In the genomic region with DNA sequence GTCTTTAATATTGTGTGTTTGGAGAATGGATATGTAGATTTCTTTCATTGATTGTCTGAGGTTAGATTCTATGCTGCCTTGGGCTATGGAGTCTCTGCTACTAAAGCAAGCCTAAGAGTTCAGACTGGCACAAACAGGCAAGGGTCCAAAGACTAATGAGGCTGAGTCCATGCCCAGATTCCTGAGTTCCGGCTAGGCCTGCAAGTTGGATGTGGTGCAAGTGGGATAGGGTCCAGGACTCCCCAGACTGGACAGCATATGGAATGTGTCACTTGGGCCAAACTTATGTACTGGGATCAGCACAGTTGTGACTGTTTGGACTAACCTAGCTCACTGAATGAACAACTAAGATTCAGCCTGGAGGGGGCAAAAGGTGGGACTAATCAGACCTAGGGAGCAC, we compare ENCODE assay signal across 8 mouse cellular contexts. TPM values are rescaled to one million over a fixed set of nuclear protein-coding genes. Genes with fewer than 3 reads are reported as not detected.
DNase-seq lines count a peak whose midpoint lies in the region; ATAC-seq and TF ChIP-seq lines count a peak whose summit lies in the region.

No protein-coding gene starts in this region.

- no peak for TF ChIP-seq CTCF in kidney, adult 2 months (conservative IDR thresholded peaks at IDR 0.05; ENCODE audit: insufficient read depth, insufficient read length, low read depth, low read length)

- TF ChIP-seq POLR2A in kidney, adult 2 months (IDR thresholded peaks at IDR 0.05; ENCODE audit: low read depth, low read length): no peak

- WGBS in kidney, adult 2 months: 30% methylated on average over 1 of the region's 1 CpGs
- 83% methylated on average over 1 of the region's 1 CpGs for WGBS in kidney, embryonic 14.5 days

- ATAC-seq in kidney, embryonic 14.5 days (ENCODE audit: low FRiP score, low TSS enrichment): no peak

- DNase-seq in adrenal gland, postnatal 10 days: peak; percentile 44
- DNase-seq in adrenal gland, adult 8-10 months: no peak
- DNase-seq in kidney, adult 2 months: peak; percentile 91
- DNase-seq in cerebellum, adult 11 months: peak; percentile 88
- peak; percentile 55 to 80 for DNase-seq in heart, postnatal 14 days
- DNase-seq in liver: no peak
- no peak for DNase-seq in left cerebral cortex, adult 8-10 months (ENCODE audit: low spot score in 2 of 2)

- no peak overlapping the region for H3K27ac ChIP-seq in kidney, adult 2 months (ENCODE audit: insufficient read depth, low read depth, low read length)
- no peak overlapping the region for H3K27ac ChIP-seq in kidney, embryonic 14.5 days (ENCODE audit: low read depth, low read length)

- peaks cover 2% of the 10 kb centered on the region; the same call in 1 of the 2 replicates for H3K4me1 ChIP-seq in kidney, adult 2 months (ENCODE audit: control insufficient read depth, insufficient read depth, low read length)
- H3K4me1 ChIP-seq in kidney, embryonic 14.5 days (ENCODE audit: control insufficient read depth, insufficient read depth, low read length): no peaks in the 10 kb centered on the region

- H3K36me3 ChIP-seq in kidney, adult 2 months (ENCODE audit: control insufficient read depth, insufficient read depth, low read length): no peaks in the 10 kb centered on the region
- H3K36me3 ChIP-seq in kidney, embryonic 14.5 days (ENCODE audit: control insufficient read depth, insufficient read depth, low read length): no peaks in the 10 kb centered on the region

- no peak overlapping the region for H3K4me2 ChIP-seq in kidney, embryonic 14.5 days (replicated peaks; ENCODE audit: low read depth, low read length)

- intact Hi-C loops in heart, postnatal 14 days (cut with DNase I): loop anchor here (5.0 kb wide), 1 partner anchor 46 kb away; no protein-coding TSS in a partner anchor

- no peak overlapping the region for H3K4me3 ChIP-seq in kidney, adult 2 months (ENCODE audit: insufficient read depth, low read depth, low read length)
- H3K4me3 ChIP-seq in kidney, embryonic 14.5 days (ENCODE audit: low read length): no peak overlapping the region

- no peaks in the 10 kb centered on the region for H3K9me3 ChIP-seq in kidney, embryonic 14.5 days (ENCODE audit: control insufficient read depth, low read length)

- H3K9ac ChIP-seq in kidney, embryonic 14.5 days (ENCODE audit: low read depth, low read length): no peak overlapping the region

- no peaks in the 10 kb centered on the region for H3K27me3 ChIP-seq in kidney, adult 2 months (replicated peaks; ENCODE audit: control insufficient read depth, insufficient read depth, low read length)
- no peaks in the 10 kb centered on the region for H3K27me3 ChIP-seq in kidney, embryonic 14.5 days (ENCODE audit: control insufficient read depth, insufficient read depth, low read length)

RNA-seq across cellular contexts. Expression of gene Gnaq, which starts 19.3 kb away (rescaled TPM):
- 10 to 100 TPM; 52.6 to 61.1 TPM for total RNA-seq in adrenal gland, postnatal 10 days (2021)
- 10 to 100 TPM; 50.3 to 63.4 (median 58.1) TPM for total RNA-seq in adrenal gland, adult 8-10 months (2022)
- polyA plus RNA-seq in kidney, adult 2 months (2012; rRNA removed): 13.2 and 15.6 TPM in 2 replicates
- polyA plus RNA-seq in kidney, embryonic 14.5 days (2014; fragmentation: Nextera tagmentation; extraction: Ambion mirVana): 18.3 and 26.1 TPM in 2 replicates
- 10 to 100 TPM; 29.7 to 34.2 TPM for total RNA-seq in heart, postnatal 14 days (2021)
- 100 to 1,000 TPM; 143 to 158 (median 149) TPM for total RNA-seq in left cerebral cortex, adult 8-10 months (2022)

Comparison
In these comparisons a context has a peak if more than half of its experiments do, and no peak if none do; other contexts are left out.
1. DNase-seq: peak in adrenal gland, postnatal 10 days (single experiment), kidney, adult 2 months (single experiment), cerebellum, adult 11 months (single experiment) and heart, postnatal 14 days (2 of 2); none in adrenal gland, adult 8-10 months (single experiment), liver (single experiment) and left cerebral cortex, adult 8-10 months (0 of 2).